Mouse (Mus musculus): ENCODE measurements around the gene Prkd3. TPM values are rescaled to one million over a fixed set of nuclear protein-coding genes. Genes with fewer than 3 reads are reported as not detected.

The Prkd3 gene
- polyA plus RNA-seq (2015; fragmentation: Nextera tagmentation; extraction: Ambion mirVana) = 29.2 and 30.1 TPM in 2 replicates

DNA sequence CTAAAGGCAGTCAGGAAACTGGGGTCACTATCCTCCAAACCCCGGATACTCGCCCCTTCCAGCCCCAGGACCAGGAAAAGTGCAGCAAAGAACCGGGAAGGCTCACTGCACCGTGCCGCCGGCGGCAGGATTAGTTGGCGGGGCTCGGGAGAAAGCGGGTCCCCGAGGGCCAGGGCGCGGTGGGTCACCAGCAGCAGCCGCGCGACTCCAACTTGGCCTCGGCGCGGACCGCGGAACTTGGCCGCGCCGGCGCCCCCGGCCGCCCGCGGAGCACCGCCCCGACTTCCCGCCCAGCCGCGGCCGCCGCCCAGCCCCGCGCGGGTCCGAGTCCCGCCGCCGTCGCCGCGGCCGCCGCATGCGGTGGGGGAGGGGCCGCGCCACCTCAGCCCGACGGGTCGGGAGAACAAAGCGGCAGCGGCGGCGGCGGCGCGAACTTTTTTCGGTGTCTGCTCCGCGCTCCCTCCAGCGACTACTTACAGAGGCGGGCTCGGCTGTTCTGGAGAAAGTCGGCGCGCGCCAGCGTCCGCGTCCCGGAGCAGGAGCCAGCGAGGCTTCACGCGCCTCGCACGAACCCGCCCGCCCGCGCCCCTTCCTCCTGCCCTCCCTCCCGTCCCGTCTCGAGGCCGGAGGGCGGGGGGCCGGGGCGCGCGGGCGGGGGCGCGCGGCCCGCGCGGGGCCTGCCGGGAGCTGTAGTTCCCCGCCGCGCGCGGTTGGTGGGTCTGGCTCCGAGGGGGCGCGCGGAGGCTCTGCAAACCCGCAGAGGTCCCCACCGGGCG is at the start of gene Prkd3:
Gene Prkd3, minus strand, starts transcription at position 609 of the 776 bp plus-strand sequence.
- under 1% methylated on average over 75 of the region's 113 CpGs for WGBS
- peaks cover 34% of the 10 kb centered on the region for H3K4me1 ChIP-seq
- peak within 1 kb of the TSS; percentile 63 for H3K9ac ChIP-seq (replicated peaks)
- no peaks in the 10 kb centered on the region for H3K36me3 ChIP-seq
- H3K27ac ChIP-seq (replicated peaks) = peak within 1 kb of the TSS; percentile 79
- H3K9me3 ChIP-seq = no peaks in the 10 kb centered on the region
- H3K4me2 ChIP-seq (replicated peaks) = peak within 1 kb of the TSS; percentile 61
- peak within 1 kb of the TSS; percentile 74 for H3K4me3 ChIP-seq
- ATAC-seq (replicated peaks) = peak; percentile 95
- H3K27me3 ChIP-seq = no peaks in the 10 kb centered on the region; the same call in 1 of the 2 replicates

DNA sequence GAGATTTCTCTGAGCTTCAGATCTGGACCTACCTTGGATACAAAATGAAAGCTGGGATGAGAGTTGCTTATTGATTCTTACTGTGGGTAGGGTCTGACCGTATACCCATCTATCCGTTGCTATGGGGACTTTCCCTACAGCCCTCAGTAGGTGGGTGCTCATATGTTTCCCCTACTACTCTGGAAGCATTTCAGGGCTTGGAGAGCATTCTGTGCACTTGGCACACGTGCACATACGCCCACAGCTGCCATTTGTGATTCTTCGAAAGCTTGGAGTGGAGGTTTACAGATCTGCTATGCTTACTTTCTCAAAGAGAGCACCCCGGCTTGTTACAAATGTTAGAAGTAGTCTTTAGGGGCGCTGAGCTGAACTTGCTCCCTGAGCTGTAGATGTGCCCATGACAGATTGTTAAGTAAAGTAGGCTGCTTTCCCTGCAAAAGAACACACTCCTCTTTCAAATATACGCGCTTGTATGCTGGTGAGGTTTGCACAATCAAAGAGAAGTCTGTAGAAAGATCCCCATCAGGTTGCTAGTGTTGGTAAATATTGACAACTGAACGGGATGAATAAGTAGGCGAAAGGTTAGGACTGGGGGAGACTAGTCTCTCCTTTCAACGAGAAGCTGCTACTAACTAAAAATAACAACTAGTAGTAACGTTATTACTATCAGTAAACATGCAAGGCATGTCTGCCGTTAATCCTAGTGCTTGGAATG is 49.3 kb upstream of the Prkd3 start:
- 84% methylated on average over 14 of the region's 14 CpGs for WGBS

DNA sequence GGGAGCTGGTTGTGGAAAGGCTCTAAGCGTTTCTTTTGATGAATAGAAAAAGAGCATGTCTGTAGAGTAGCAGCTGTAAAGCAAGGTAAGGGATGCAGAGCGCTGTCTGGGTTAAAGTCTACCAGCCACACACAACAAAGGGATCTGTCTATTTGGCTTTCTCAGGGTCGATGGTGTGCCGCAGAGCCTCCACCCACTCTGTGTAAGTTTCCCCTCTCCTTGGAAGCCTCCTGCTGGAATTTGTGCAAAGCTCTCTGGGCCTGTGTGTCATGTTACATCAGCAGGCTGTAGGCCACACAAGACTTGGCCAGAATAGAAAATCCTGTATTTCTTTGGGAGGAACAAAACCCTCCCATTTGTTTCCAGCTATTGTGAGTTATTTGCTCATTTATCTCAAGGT is 48.4 kb upstream of the Prkd3 start:
- 0 out of 2 replicates have a peak, but pooled peaks have one; percentile 32 for ATAC-seq (replicated peaks)
- Histone ChIP-seq H3K4me3 (no peak overlapping the region), H3K9ac (replicated peaks) (no peak overlapping the region), H3K36me3 (no peaks in the 10 kb centered on the region), H3K27ac (replicated peaks) (no peak overlapping the region), H3K4me2 (replicated peaks) (no peak overlapping the region), H3K9me3 (no peaks in the 10 kb centered on the region), H3K27me3 (no peaks in the 10 kb centered on the region), H3K4me1 (peaks cover 11% of the 10 kb centered on the region; the same call in 1 of the 2 replicates)
- 31% methylated on average over 4 of the region's 4 CpGs for WGBS

More for the DNA sequence above, 49.3 kb upstream of the Prkd3 start:
- peaks cover 11% of the 10 kb centered on the region; the same call in 1 of the 2 replicates for H3K4me1 ChIP-seq
- H3K27me3 ChIP-seq = no peaks in the 10 kb centered on the region
- no peak overlapping the region for H3K27ac ChIP-seq (replicated peaks)
- H3K4me3 ChIP-seq = no peak overlapping the region
- no peak overlapping the region for H3K4me2 ChIP-seq (replicated peaks)
- 0 out of 2 replicates have a peak, but pooled peaks have one; percentile 35 for ATAC-seq (replicated peaks)
- H3K36me3 ChIP-seq = no peaks in the 10 kb centered on the region
- no peak overlapping the region for H3K9ac ChIP-seq (replicated peaks)
- H3K9me3 ChIP-seq = no peaks in the 10 kb centered on the region

DNA sequence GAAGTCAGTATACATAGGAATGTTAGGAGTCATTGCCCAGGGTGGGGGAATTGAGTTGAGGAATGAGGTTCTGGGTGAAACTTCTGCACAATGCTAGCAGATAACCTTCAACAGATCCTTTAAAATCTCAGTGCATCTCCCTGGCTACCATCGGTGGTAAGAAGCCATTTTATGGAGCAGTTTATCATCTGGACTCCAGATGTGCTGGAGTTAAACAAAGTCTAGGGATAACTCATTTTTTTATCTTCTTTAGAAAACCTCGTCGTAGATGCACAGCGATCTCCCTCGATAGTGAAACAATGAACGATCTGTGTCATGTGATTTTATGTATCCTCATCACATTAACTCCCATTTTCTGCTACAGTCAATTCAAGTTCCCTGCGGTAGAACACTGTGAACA is 48.0 kb upstream of the Prkd3 start:
- 0 out of 2 replicates have a peak, but pooled peaks have one; percentile 35 for ATAC-seq (replicated peaks)
- H3K9me3 ChIP-seq = no peaks in the 10 kb centered on the region
- no peak overlapping the region for H3K9ac ChIP-seq (replicated peaks)
- peaks cover 11% of the 10 kb centered on the region; the same call in 1 of the 2 replicates for H3K4me1 ChIP-seq
- WGBS = 71% methylated on average over 7 of the region's 7 CpGs
- H3K27ac ChIP-seq (replicated peaks) = no peak overlapping the region
- H3K36me3 ChIP-seq = no peaks in the 10 kb centered on the region
- no peaks in the 10 kb centered on the region for H3K27me3 ChIP-seq
- no peak overlapping the region for H3K4me3 ChIP-seq
- H3K4me2 ChIP-seq (replicated peaks) = no peak overlapping the region

GRCm38 (mm10) chr17:79064250-79064649 is 43.6 kb upstream of the Prkd3 start:
- no peak for ATAC-seq (replicated peaks)
- Histone ChIP-seq H3K9me3 (no peaks in the 10 kb centered on the region), H3K36me3 (no peaks in the 10 kb centered on the region), H3K4me2 (replicated peaks) (no peak overlapping the region), H3K4me1 (peaks cover 4% of the 10 kb centered on the region; the same call in 1 of the 2 replicates), H3K4me3 (no peak overlapping the region), H3K9ac (replicated peaks) (no peak overlapping the region), H3K27ac (replicated peaks) (no peak overlapping the region), H3K27me3 (no peaks in the 10 kb centered on the region)
- 88% methylated on average over 1 of the region's 1 CpGs for WGBS

DNA sequence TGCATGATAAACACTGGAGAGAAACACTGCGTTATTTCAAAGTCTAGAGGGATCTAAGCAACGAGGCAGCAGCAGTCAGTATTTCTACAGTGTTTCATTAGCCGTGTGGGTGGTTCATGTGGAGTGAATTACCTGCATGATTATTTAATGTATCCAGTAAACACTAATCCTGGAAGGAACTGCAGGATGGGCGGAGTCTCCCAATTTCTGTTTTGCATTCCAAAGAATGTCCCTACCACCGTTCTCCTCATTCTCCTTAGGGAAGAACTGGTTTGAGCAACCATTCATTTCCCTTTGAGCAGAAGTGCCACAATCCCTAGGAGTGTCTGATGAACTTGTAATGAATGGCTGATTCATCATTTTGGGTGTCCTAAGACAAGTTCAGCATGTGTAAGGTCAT is 39.6 kb upstream of the Prkd3 start:
- no peak overlapping the region for H3K27ac ChIP-seq (replicated peaks)
- H3K9ac ChIP-seq (replicated peaks) = no peak overlapping the region
- H3K36me3 ChIP-seq = no peaks in the 10 kb centered on the region
- no peaks in the 10 kb centered on the region for H3K9me3 ChIP-seq
- ATAC-seq (replicated peaks) = no peak
- 72% methylated on average over 5 of the region's 5 CpGs for WGBS
- H3K4me2 ChIP-seq (replicated peaks) = no peak overlapping the region
- H3K4me3 ChIP-seq = no peak overlapping the region
- H3K27me3 ChIP-seq = no peaks in the 10 kb centered on the region
- no peaks in the 10 kb centered on the region for H3K4me1 ChIP-seq

GRCm38 (mm10) chr17:79058271-79058670 is 37.7 kb upstream of the Prkd3 start:
- Histone ChIP-seq H3K4me3 (no peak overlapping the region), H3K36me3 (no peaks in the 10 kb centered on the region), H3K4me1 (peaks cover under 1% of the 10 kb centered on the region), H3K27ac (replicated peaks) (no peak overlapping the region), H3K9me3 (no peaks in the 10 kb centered on the region), H3K27me3 (no peaks in the 10 kb centered on the region), H3K4me2 (replicated peaks) (no peak overlapping the region), H3K9ac (replicated peaks) (no peak overlapping the region)
- 68% methylated on average over 6 of the region's 6 CpGs for WGBS
- no peak for ATAC-seq (replicated peaks)

DNA sequence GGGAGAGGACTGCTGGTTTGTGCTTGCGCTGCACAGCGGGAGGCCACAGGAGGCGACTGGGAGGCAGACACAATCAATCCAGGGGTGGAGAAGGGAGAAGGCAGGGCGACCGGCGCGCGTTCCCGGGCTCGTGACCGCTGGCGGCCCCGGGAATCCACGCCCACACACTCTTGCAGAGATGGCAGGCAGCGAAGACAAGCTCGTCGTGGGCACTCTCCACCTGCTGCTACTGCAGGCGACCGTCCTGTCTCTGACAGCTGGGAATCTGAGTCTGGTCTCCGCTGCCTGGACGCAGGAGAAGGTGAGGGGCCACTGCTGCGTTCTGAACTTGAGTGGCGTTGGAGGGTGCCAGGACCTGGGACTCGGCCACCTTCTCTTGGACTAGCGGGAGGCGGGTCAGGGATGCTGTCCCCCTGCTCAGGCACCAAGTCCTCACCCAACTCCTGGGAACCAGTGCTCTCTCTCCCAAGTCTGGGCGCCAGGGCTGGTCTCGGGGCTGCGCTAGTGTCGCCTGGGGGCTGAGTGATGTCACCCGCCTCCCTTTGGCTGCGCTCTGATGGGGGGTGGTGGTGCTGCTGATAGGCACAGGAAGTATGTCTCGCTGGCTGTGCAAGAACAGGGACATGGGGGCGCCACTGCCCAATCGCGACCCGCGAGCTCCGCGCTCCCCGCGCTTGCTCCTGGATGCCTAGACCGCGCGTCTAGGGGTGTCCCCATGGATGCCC is 31.6 kb upstream of the Prkd3 start:
- H3K36me3 ChIP-seq = no peaks in the 10 kb centered on the region
- H3K4me1 ChIP-seq = peaks cover 6% of the 10 kb centered on the region
- under 1% methylated on average over 45 of the region's 45 CpGs for WGBS
- H3K4me2 ChIP-seq (replicated peaks) = peak overlapping the region; percentile 96
- peak overlapping the region; percentile 73 for H3K4me3 ChIP-seq
- peak overlapping the region; percentile 74 for H3K27ac ChIP-seq (replicated peaks)
- no peaks in the 10 kb centered on the region for H3K27me3 ChIP-seq
- peak; percentile 97 for ATAC-seq (replicated peaks)
- peak overlapping the region; percentile 58 for H3K9ac ChIP-seq (replicated peaks)
- no peaks in the 10 kb centered on the region for H3K9me3 ChIP-seq

DNA sequence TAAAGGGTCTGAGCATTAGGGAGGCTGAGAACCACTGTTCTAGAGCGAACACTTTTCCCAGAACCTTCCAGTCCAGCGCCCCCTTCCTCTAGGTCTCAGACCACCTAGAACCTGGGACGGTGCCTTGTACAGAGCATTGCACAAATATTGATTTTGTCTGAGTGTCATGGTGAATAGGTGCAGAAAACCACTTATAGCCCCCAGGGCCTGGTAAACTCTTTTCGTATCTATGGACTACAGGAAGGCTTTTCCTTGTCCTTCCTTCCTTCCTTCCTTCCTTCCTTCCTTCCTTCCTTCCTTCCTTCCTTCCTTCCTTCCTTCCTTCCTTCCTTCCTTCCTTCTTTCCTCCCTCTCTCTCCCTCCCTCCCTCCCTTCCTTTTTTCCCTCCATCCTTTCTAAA is 31.0 kb upstream of the Prkd3 start, which contains the start of gene Qpct:
Gene Qpct, plus strand, starts transcription at position 301 of the 400 bp plus-strand sequence.
- Histone ChIP-seq H3K27ac (replicated peaks) (peak within 1 kb of the TSS; percentile 74), H3K36me3 (no peaks in the 10 kb centered on the region), H3K9ac (replicated peaks) (peak within 1 kb of the TSS; percentile 58), H3K9me3 (no peaks in the 10 kb centered on the region), H3K4me2 (replicated peaks) (peak within 1 kb of the TSS; percentile 96), H3K27me3 (no peaks in the 10 kb centered on the region), H3K4me1 (peaks cover 6% of the 10 kb centered on the region), H3K4me3 (peak within 1 kb of the TSS; percentile 73)
- WGBS = 75% methylated on average over 4 of the region's 4 CpGs
- 0 out of 2 replicates have a peak, but pooled peaks have one; percentile 13 for ATAC-seq (replicated peaks)

DNA sequence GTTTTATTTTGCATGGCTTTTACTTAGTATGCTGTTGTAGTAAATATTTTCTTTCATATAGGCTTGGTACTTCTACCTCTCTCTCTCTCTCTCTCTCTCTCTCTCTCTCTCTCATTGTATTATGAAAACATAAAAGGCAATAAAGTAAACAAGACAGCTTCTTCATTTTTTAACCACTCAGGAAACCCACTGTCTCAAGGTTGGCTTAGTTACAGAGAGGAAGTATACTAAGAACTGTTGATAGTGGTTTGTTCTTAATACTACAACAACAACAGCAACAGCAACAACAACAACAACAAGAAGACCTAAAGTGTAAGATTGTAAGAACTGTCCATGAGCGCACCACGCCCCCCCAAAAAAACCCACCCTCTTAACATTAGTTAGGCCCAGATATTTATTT is 23.1 kb upstream of the Prkd3 start:
- no peaks in the 10 kb centered on the region for H3K4me1 ChIP-seq
- no peak for ATAC-seq (replicated peaks)
- no peak overlapping the region for H3K4me2 ChIP-seq (replicated peaks)
- WGBS = 98% methylated on average over 2 of the region's 2 CpGs
- no peak overlapping the region for H3K27ac ChIP-seq (replicated peaks)
- no peaks in the 10 kb centered on the region for H3K9me3 ChIP-seq
- H3K36me3 ChIP-seq = no peaks in the 10 kb centered on the region
- no peaks in the 10 kb centered on the region for H3K27me3 ChIP-seq
- H3K4me3 ChIP-seq = no peak overlapping the region
- no peak overlapping the region for H3K9ac ChIP-seq (replicated peaks)

DNA sequence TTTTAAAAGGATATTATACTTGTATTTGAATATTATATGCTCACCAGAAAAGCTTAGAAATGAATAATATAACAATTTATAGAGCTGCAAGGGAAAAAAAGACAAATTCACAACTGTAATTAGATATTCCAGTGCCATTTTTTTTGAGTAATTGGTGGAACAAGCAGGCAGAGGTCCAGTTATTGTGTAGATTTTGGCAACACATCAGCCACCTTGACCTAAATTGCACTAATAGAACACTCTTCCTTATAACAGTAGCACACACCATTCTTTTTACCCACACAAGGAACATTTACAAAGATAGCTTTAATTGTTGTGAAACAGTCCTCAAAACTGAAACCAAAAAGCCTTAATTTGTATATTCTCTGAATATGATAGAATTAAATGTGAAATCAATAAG is 19.0 kb upstream of the Prkd3 start:
- Histone ChIP-seq H3K36me3 (no peaks in the 10 kb centered on the region), H3K27ac (replicated peaks) (no peak overlapping the region), H3K4me1 (no peaks in the 10 kb centered on the region), H3K4me2 (replicated peaks) (no peak overlapping the region), H3K9me3 (no peaks in the 10 kb centered on the region), H3K4me3 (no peak overlapping the region), H3K27me3 (no peaks in the 10 kb centered on the region), H3K9ac (replicated peaks) (no peak overlapping the region)
- ATAC-seq (replicated peaks) = no peak

GRCm38 (mm10) chr17:79032782-79033181 is 12.2 kb upstream of the Prkd3 start:
- H3K4me1 ChIP-seq = no peaks in the 10 kb centered on the region
- H3K4me3 ChIP-seq = no peak overlapping the region
- no peaks in the 10 kb centered on the region for H3K9me3 ChIP-seq
- no peak overlapping the region for H3K4me2 ChIP-seq (replicated peaks)
- no peak overlapping the region for H3K27ac ChIP-seq (replicated peaks)
- no peaks in the 10 kb centered on the region for H3K36me3 ChIP-seq
- H3K27me3 ChIP-seq = no peaks in the 10 kb centered on the region
- no peak overlapping the region for H3K9ac ChIP-seq (replicated peaks)
- 83% methylated on average over 4 of the region's 4 CpGs for WGBS
- ATAC-seq (replicated peaks) = no peak
